Mouse (Mus musculus) forebrain, embryonic 11.5 days (tissue): ENCODE measurements around the gene Slc43a1. TPM values are rescaled to one million over a fixed set of nuclear protein-coding genes. Genes with fewer than 3 reads are reported as not detected.

ENCODE experiments used
- ATAC-seq: fragments of 200-750 bp; cut with Nextera tagmentation; replicated peaks from 2 replicates; pipeline ENCODE4 v1.8.0; 2017; ENCODE audit warnings: moderate TSS enrichment; ENCODE audit not compliant: low FRiP score
- DNase-seq: peaks from one replicate; pipeline ENCODE4 v3.0.0-alpha.2; 2017; ENCODE audit warnings: low spot score
- H3K27ac ChIP-seq: fragments of 300-500 bp; sonication (generic); 2 replicates; pipeline ENCODE4 v1.5.1; 2014; ENCODE audit warnings: low read depth, low read length
- H3K27me3 ChIP-seq: fragments of 300-500 bp; sonication (generic); 2 replicates; pipeline ENCODE4 v1.6.1; 2014; ENCODE audit warnings: mild to moderate bottlenecking, low read length, mixed read lengths; ENCODE audit not compliant: control insufficient read depth, insufficient read depth
- H3K36me3 ChIP-seq: fragments of 300-500 bp; sonication (generic); 2 replicates; pipeline ENCODE4 v1.6.1; 2014; ENCODE audit warnings: mild to moderate bottlenecking, low read length, moderate library complexity, mixed read lengths; ENCODE audit not compliant: control insufficient read depth, insufficient read depth
- H3K4me1 ChIP-seq: fragments of 300-500 bp; sonication (generic); replicated peaks from 2 replicates; pipeline ENCODE4 v1.6.1; 2014; ENCODE audit warnings: low read length, mixed read lengths; ENCODE audit not compliant: control insufficient read depth, insufficient read depth
- H3K4me2 ChIP-seq: fragments of 300-500 bp; sonication (generic); 2 replicates; pipeline ENCODE4 v1.6.1; 2014; ENCODE audit warnings: low read depth, mild to moderate bottlenecking, low read length, moderate library complexity, mixed read lengths; ENCODE audit not compliant: severe bottlenecking
- H3K4me3 ChIP-seq: fragments of 300-500 bp; sonication (generic); 2 replicates; pipeline ENCODE4 v1.5.1; 2014; ENCODE audit warnings: low read depth, low read length
- H3K9ac ChIP-seq: fragments of 300-500 bp; sonication (generic); 2 replicates; pipeline ENCODE4 v1.6.1; 2014; ENCODE audit warnings: low read length
- H3K9me3 ChIP-seq: fragments of 300-500 bp; sonication (generic); 2 replicates; pipeline ENCODE4 v1.6.1; 2016; ENCODE audit warnings: low read length, mixed read lengths; ENCODE audit not compliant: control insufficient read depth
- WGBS: fragments of 180-500 bp; shearing (Covaris S2); extraction: QIAGEN DNeasy Blood & Tissue Kit; methylation state at CpG from one replicate; pipeline ENCODE4 v1.1.7; 2014; 5-methylcytosine and 5-hydroxymethylcytosine counted together
- polyA plus RNA-seq: library from polyadenylated mRNA; unstranded; fragments of >200 nt; fragmentation: Nextera tagmentation; extraction: Ambion mirVana; gene quantifications from 2 replicates; pipeline ENCODE4 v1.2.1, GENCODE M21; 2014

Gene Slc43a1
- polyA plus RNA-seq, 1 experiment from 2014 or later: 22.0 TPM

- Histone ChIP-seq H3K36me3 (no peaks in the 10 kb centered on the region; the same call in 1 of the 2 replicates), H3K4me3 (no peak overlapping the region), H3K9ac (no peak overlapping the region), H3K27ac (no peak overlapping the region), H3K4me2 (no peak overlapping the region), H3K9me3 (no peaks in the 10 kb centered on the region), H3K27me3 (no peaks in the 10 kb centered on the region), H3K4me1 (peaks cover 4% of the 10 kb centered on the region)
- DNase-seq: no peak
- WGBS: 30% methylated on average over 23 of the region's 23 CpGs
- ATAC-seq: peak; percentile 56; the same call in 1 of the 2 replicates
These were observed 12.7 kb downstream of the Slc43a1 start for GRCm38 (mm10) chr2:84851130-84852040.

DNA sequence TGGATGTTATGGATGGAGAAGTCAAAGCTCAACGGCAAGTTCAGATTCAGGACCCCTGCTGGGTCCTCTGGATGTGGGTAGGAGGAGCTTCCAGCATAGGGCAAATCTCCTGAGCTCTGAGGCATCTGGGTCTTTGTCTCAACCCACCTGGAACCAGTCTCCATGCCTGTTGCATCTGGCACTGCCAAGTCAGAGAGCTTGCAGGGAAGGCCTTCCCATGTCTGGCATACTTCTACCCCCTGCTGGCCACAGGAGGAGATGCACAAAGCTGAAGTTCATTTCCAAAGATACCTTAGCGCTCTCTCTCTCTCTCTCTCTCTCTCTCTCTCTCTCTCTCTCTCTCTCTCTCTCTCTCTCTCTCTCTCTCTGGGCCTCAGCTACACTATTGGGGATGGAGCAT lies 17.1 kb downstream of the Slc43a1 start:
- Histone ChIP-seq H3K27me3 (no peaks in the 10 kb centered on the region), H3K36me3 (no peaks in the 10 kb centered on the region; the same call in 1 of the 2 replicates), H3K9me3 (no peaks in the 10 kb centered on the region), H3K9ac (no peak overlapping the region), H3K4me3 (no peak overlapping the region), H3K4me2 (no peak overlapping the region), H3K27ac (no peak overlapping the region), H3K4me1 (peaks cover 4% of the 10 kb centered on the region)
- ATAC-seq: peak; percentile 70
- peak; percentile 64 for DNase-seq
- WGBS: 82% methylated on average over 2 of the region's 2 CpGs

DNA sequence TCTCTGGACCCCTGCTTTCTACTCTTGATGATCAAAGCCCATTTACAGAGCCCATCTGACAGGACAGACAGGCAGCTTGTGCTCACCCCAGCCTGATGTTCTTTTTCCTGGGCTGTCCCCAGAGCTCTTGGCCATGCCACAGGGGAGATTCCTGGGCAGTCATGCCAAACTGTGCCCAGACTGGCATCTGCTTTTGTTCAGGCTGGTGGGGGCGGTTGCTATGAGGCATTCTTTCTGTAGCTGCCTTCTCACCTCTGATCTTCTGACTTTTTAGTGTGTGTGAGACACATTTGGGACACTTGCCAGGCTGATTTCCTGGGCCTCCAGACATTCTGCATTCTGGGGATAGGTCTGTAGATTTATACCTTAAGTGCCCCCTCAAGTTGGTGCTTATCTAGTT lies 19.9 kb downstream of the Slc43a1 start:
- 85% methylated on average over 1 of the region's 1 CpGs for WGBS
- no peak for DNase-seq
- H3K9ac ChIP-seq: no peak overlapping the region
- H3K27ac ChIP-seq: no peak overlapping the region
- no peak overlapping the region for H3K4me2 ChIP-seq
- no peaks in the 10 kb centered on the region for H3K27me3 ChIP-seq
- no peaks in the 10 kb centered on the region; the same call in 1 of the 2 replicates for H3K36me3 ChIP-seq
- no peak for ATAC-seq
- no peak overlapping the region for H3K4me3 ChIP-seq
- H3K9me3 ChIP-seq: no peaks in the 10 kb centered on the region
- H3K4me1 ChIP-seq: no peaks in the 10 kb centered on the region

- H3K27ac ChIP-seq: no peak overlapping the region
- no peaks in the 10 kb centered on the region for H3K9me3 ChIP-seq
- no peaks in the 10 kb centered on the region for H3K27me3 ChIP-seq
- H3K4me1 ChIP-seq: no peaks in the 10 kb centered on the region
- ATAC-seq (no peak), DNase-seq (no peak)
- no peak overlapping the region for H3K9ac ChIP-seq
- H3K4me2 ChIP-seq: no peak overlapping the region
- no peaks in the 10 kb centered on the region for H3K36me3 ChIP-seq
- 90% methylated on average over 7 of the region's 7 CpGs for whole genome bisulfite sequencing
- no peak overlapping the region for H3K4me3 ChIP-seq
These were observed 21.5 kb downstream of the Slc43a1 start for GRCm38 (mm10) chr2:84859991-84860780.

GRCm38 (mm10) chr2:84861430-84861829 lies 22.8 kb downstream of the Slc43a1 start:
- H3K4me1 ChIP-seq: peaks cover 7% of the 10 kb centered on the region
- WGBS: 81% methylated on average over 3 of the region's 3 CpGs
- H3K36me3 ChIP-seq: no peaks in the 10 kb centered on the region
- no peak overlapping the region for H3K4me2 ChIP-seq
- DNase-seq: no peak
- ATAC-seq: no peak
- no peaks in the 10 kb centered on the region for H3K9me3 ChIP-seq
- no peak overlapping the region for H3K9ac ChIP-seq
- no peak overlapping the region for H3K4me3 ChIP-seq
- peaks cover 4% of the 10 kb centered on the region; the same call in 1 of the 2 replicates for H3K27me3 ChIP-seq
- H3K27ac ChIP-seq: no peak overlapping the region

DNA sequence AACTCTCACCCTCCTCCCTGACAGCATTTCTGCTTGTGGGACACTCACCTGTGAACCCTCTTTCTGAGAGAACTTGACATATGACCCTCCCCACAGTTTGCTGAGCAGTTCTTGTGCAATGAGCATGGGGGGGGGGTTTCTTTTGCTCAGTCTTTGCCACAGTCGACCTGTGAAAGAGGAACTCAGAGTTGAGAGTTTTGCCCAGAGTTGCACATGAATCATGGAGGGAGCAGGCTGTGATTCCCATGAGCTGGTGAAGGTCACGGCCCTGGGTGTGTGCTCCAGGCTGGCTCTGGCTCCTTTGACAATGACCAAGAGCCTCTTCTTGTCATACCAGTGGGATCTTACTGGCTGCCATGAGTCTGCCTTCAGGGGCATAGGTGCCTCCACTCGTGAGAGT lies 23.6 kb downstream of the Slc43a1 start:
- Histone ChIP-seq H3K9ac (no peak overlapping the region), H3K9me3 (no peaks in the 10 kb centered on the region), H3K4me3 (no peak overlapping the region), H3K4me1 (peaks cover 9% of the 10 kb centered on the region), H3K4me2 (no peak overlapping the region), H3K27ac (no peak overlapping the region), H3K27me3 (peaks cover 11% of the 10 kb centered on the region), H3K36me3 (no peaks in the 10 kb centered on the region)
- DNase-seq: no peak
- 78% methylated on average over 3 of the region's 3 CpGs for WGBS
- no peak for ATAC-seq

DNA sequence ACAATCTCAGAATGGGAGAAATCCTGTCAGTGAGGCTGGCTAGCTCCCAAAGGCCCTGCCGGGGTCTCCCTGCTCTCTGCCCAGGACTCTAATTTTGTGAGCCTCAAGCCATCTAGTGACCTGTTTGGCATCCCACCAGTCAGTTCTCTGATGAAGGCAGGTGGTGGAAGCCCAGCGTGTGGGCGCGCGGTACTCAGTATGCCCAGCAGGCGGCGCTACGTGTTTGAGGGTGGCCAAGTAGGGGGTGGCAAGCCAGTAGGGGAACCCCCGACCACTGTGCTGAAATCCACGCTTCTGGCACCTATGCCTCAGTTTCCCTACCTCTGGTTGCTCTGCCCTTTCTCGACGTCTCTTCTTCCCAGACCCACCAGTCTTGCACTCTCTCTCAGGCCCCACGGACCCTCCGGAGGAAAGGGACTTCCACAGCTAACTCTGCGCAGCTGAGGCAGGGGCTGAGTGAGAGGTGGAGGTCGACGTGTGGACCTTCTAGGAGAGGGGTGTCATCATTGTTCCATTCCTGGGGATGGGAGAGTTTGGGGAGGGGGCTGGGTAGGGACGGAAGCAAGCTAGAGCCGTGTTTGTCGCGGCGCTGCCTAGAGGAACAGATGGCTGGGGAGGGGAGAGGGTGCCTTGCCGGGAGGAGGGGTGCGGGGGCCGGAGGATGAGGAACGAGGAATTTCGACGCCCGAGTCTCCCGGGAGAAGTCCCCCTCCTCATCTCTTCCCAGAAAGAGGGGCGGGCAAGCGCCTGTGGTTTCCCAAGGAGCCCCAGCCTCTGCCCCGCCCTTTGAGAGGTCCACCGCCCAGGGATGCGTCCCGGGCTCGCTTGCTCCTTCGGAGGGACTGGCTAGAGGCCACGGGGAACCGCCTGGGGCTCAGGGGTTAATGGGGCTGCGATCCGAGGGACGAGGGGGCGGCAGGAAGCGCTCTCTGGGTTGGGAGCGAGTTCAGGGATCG lies 27.2 kb downstream of the Slc43a1 start:
- DNase-seq: peak; percentile 85
- WGBS: 1% methylated on average over 47 of the region's 47 CpGs
- H3K4me3 ChIP-seq: peak overlapping the region; percentile 33
- peak overlapping the region; percentile 75 for H3K4me2 ChIP-seq
- H3K27ac ChIP-seq: peak overlapping the region; percentile 12; the same call in 1 of the 2 replicates
- peak; percentile 69 for ATAC-seq
- H3K36me3 ChIP-seq: no peaks in the 10 kb centered on the region
- H3K9me3 ChIP-seq: no peaks in the 10 kb centered on the region
- H3K27me3 ChIP-seq: peaks cover 31% of the 10 kb centered on the region
- peak overlapping the region; percentile 49 for H3K9ac ChIP-seq
- H3K4me1 ChIP-seq: peaks cover 9% of the 10 kb centered on the region

DNA sequence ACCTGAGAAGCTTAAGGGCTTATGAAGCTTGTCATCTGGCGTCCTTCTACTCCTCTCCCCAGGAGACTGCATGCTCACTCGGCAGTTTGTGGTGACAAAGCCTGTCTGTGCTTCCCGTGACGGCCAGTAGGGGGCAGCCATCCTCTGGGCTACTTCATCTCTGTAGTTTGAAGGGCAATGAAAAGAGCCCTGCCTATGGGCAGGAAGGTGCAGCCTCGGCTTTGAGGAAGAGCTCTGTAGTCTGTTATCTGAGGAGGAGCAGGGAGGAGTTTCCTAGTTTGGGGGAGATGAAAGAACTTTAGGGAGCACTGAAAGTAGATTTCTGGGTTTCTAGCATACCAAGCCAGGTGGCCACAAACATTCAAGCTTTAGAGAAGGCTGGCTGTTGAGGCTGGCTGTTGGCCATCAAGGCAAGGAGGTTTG lies 29.9 kb downstream of the Slc43a1 start:
- 7% methylated on average over 5 of the region's 5 CpGs for WGBS
- no peak overlapping the region for H3K4me2 ChIP-seq
- no peaks in the 10 kb centered on the region; the same call in 1 of the 2 replicates for H3K9me3 ChIP-seq
- peak; percentile 84 for DNase-seq
- ATAC-seq: no peak
- H3K9ac ChIP-seq: no peak overlapping the region
- no peak overlapping the region for H3K4me3 ChIP-seq
- peaks cover 16% of the 10 kb centered on the region for H3K4me1 ChIP-seq
- H3K36me3 ChIP-seq: no peaks in the 10 kb centered on the region
- H3K27me3 ChIP-seq: peaks cover 57% of the 10 kb centered on the region
- H3K27ac ChIP-seq: no peak overlapping the region
